Mouse (Mus musculus) hindbrain, embryonic 10.5 days (tissue): ENCODE measurements around the gene Gpr61. TPM values are rescaled to one million over a fixed set of nuclear protein-coding genes. Genes with fewer than 3 reads are reported as not detected.

ENCODE experiments used
- DNase-seq: peaks from one replicate; pipeline ENCODE4 v3.0.0-alpha.2; 2017; ENCODE audit warnings: low spot score
- H3K27ac ChIP-seq: fragments of 300-500 bp; sonication (generic); 2 replicates; pipeline ENCODE4 v1.5.1; 2016; ENCODE audit warnings: mild to moderate bottlenecking, moderate library complexity
- H3K27me3 ChIP-seq: fragments of 300-500 bp; sonication (generic); 2 replicates; pipeline ENCODE4 v1.6.1; 2016; ENCODE audit warnings: mild to moderate bottlenecking; ENCODE audit not compliant: poor library complexity, insufficient read depth, severe bottlenecking
- H3K36me3 ChIP-seq: fragments of 300-500 bp; sonication (generic); 2 replicates; pipeline ENCODE4 v1.6.1; 2016; ENCODE audit warnings: mild to moderate bottlenecking, moderate library complexity
- H3K4me1 ChIP-seq: fragments of 300-500 bp; sonication (generic); replicated peaks from 2 replicates; pipeline ENCODE4 v1.6.1; 2016; ENCODE audit warnings: mild to moderate bottlenecking
- H3K4me3 ChIP-seq: fragments of 300-500 bp; sonication (generic); 2 replicates; pipeline ENCODE4 v1.5.1; 2016; ENCODE audit warnings: mild to moderate bottlenecking, moderate library complexity
- H3K9me3 ChIP-seq: fragments of 300-500 bp; sonication (generic); 2 replicates; pipeline ENCODE4 v1.6.1; 2016; ENCODE audit warnings: mild to moderate bottlenecking, moderate library complexity
- WGBS: fragments of 180-500 bp; shearing (Covaris S2); methylation state at CpG from one replicate; pipeline ENCODE4 v1.1.7; 2016; 5-methylcytosine and 5-hydroxymethylcytosine counted together
- polyA plus RNA-seq: library from polyadenylated mRNA; unstranded; fragments of >200 nt; fragmentation: Nextera tagmentation; extraction: Ambion mirVana; gene quantifications from 2 replicates; pipeline ENCODE4 v1.2.1, GENCODE M21; 2016

Gpr61 gene
- 0.95 and 1.4 TPM in 2 replicates for polyA plus RNA-seq

DNA sequence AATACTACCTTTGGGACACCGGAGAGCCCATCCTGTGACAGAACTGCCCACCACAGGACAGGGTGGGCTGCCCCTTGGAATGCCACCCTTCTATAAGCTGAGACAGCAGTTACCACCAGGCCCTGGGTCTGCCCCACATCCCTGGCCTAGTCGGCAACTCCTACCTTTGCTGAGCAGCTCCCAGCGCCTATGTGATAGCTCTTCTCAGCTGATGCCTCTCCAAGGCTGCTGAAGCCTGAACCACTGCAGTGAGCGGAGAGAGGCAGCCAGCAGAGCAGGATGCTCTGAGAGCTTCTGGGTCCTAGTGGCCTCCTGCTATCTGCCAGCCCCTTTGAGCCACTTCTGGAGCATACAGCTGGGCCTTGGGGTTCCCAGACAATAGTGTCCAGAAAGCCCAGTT, at the start of gene Gpr61:
Gpr61 (minus strand) TSS at position 227 of the 400 bp plus-strand sequence.
- WGBS, result 48% methylated on average over 4 of the region's 4 CpGs
- H3K27ac ChIP-seq, result 0 out of 2 replicates have a peak within 1 kb of the TSS, but pooled peaks have one; percentile 12
- no peaks in the 10 kb centered on the region for H3K9me3 ChIP-seq
- H3K4me1 ChIP-seq, result peaks cover 40% of the 10 kb centered on the region
- no peaks in the 10 kb centered on the region for H3K27me3 ChIP-seq
- DNase-seq, result no peak
- 0 out of 2 replicates have a peak within 1 kb of the TSS, but pooled peaks have one; percentile 3 for H3K4me3 ChIP-seq
- no peaks in the 10 kb centered on the region for H3K36me3 ChIP-seq

DNA sequence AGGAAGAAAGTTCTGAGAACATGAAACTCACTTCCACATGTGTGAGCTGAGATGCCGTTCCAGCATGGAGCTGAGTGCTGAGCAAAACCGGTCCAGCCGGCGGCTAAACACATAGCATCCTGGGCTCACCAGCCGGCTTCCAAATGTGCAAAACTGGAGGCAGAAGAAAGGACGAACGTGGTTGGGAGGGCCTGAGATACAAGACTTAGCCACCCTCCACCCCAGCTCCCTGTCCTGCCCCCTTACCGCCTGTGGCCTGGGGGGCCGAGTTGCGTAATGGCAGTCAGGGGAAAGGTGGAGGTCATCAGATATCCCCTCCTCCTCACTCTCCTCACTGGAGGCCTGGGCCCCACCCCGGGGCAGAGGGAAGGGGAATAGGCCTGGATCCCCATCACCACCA, 49.8 kb upstream of the Gpr61 start:
- Histone ChIP-seq H3K27me3 (no peaks in the 10 kb centered on the region), H3K36me3 (peaks cover 74% of the 10 kb centered on the region), H3K4me1 (peaks cover 53% of the 10 kb centered on the region), H3K9me3 (no peaks in the 10 kb centered on the region), H3K4me3 (no peak overlapping the region), H3K27ac (no peak overlapping the region)
- DNase-seq, result no peak
- 90% methylated on average over 11 of the region's 11 CpGs for WGBS

DNA sequence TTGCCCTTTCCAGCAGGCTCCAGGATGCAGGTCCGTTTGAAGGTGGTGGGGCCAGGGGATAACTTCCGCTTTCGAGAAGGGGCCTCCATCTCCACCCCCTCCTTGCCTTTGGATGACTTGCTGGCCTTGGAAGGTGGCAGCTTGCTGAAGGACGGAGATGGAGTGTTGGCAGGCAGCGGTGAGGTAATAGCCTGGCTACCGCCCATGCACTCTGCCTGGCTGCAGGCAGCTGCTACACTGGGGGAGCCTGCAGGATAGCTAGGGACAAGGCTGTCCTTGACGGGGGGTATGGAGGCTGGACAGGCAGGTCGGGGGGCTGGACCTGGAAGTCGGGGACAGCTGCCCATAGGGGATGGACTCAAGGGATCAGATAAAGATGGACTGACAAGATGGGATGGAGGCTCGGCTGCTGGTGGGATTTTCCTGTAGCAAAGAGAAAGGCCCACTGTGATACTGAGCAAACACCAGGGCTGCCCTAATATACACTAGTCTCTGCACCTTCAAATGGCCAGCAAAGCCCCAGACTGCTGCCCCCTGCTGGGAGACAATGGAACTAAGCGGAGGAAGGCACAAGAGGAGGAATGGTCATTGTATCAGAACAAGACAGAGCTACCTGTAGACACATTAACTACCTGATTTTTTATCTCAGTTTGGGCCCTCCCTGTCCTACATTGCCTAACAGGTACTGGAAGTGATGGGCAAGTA, 49.1 kb upstream of the Gpr61 start:
- H3K4me1 ChIP-seq, result peaks cover 50% of the 10 kb centered on the region
- peaks cover 81% of the 10 kb centered on the region for H3K36me3 ChIP-seq
- H3K27me3 ChIP-seq, result no peaks in the 10 kb centered on the region
- peak; percentile 81 for DNase-seq
- no peaks in the 10 kb centered on the region for H3K9me3 ChIP-seq
- 86% methylated on average over 11 of the region's 11 CpGs for WGBS
- no peak overlapping the region for H3K27ac ChIP-seq
- H3K4me3 ChIP-seq, result no peak overlapping the region

DNA sequence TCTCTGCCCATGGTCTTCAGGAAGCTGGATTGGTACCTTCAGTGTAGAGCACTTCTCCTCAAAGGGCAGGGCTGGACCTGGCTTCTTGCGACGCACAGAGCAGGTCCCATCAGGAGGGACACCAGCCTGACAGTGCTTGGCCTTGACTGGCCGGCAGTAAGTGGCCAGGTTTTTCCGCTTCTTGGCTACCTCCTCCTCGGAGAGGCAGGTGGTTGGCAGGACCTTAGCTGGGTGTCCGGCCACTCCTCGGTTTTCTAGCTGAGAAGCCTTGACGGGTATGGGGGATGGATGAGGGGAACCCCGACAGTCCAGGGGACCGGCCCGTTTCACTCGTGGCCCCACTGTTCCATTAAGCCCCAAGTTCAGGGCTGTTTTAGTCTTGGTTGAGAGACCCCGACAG, 48.5 kb upstream of the Gpr61 start:
- Histone ChIP-seq H3K27me3 (no peaks in the 10 kb centered on the region), H3K4me1 (peaks cover 45% of the 10 kb centered on the region), H3K9me3 (no peaks in the 10 kb centered on the region), H3K27ac (no peak overlapping the region), H3K4me3 (no peak overlapping the region), H3K36me3 (peaks cover 83% of the 10 kb centered on the region)
- WGBS, result 93% methylated on average over 13 of the region's 13 CpGs
- DNase-seq, result no peak

DNA sequence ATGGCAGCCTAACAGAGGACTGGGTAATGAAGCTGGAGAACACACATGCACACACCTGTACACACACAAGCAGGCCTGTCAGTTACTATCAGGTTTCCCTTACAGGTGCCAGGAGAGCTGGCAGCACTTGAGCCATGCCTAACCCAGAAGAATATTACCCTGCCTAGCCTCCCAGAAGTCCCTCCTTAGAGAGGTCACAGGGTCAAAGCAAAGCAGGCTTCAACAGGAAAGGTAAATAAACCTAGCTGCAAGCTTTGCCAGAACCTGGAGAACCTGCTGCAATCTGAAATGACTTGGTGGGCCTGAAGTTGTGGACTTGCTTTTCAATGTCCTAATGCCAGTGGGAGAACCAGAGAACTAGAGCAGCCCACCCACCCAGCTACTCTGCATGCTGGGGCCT, 47.8 kb upstream of the Gpr61 start:
- no peak overlapping the region for H3K4me3 ChIP-seq
- no peak overlapping the region for H3K27ac ChIP-seq
- DNase-seq, result no peak
- no peaks in the 10 kb centered on the region for H3K9me3 ChIP-seq
- peaks cover 46% of the 10 kb centered on the region for H3K4me1 ChIP-seq
- H3K36me3 ChIP-seq, result peaks cover 78% of the 10 kb centered on the region
- no peaks in the 10 kb centered on the region for H3K27me3 ChIP-seq

DNA sequence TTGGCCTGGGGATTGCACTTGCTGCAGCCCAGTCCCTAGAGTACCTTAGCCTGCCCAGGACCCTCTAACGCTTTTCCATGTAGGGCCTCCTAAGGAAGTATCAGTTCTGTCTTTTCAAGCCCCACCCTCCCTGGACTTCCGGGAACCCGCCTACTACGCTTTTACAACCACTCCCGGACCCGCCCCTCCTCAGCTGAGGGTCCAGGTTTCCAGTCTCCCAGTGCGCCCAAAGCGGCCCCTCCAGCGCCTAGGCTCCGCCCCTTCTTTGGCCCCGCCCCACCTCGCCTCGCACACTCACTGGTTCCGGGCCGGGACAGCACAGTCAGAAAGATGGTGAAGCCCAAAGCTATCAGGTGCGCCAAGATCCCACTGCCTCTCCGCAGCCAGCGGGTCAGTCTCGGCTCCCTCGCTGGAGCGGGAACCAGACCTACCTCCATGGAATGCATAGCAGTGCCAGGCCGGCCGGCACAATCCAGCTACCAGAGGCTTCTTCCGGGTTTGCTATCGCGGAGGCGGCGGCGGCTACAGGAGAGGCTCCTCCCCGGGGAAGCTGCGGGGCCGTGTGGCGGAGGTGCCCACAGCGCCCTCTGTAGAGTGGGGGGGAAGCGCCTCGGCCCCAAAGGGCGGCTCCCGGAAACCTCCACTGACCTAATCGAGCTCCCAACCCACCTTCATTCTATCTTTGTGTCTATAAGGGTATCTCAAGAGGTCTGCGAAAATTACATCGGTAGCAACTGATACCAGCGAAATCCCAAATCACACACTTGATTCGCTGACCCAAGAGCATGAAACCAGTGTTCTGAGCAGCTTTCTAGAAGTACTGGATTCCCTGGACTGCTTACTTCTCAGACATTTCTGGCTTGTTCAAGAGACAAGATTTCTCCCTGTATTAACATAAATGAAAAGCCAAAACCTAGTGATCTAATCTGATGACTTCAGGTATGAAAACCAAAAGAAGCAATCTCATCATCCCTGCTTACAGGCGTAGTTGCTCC, 45.9 kb upstream of the Gpr61 start, which contains the start of gene Cyb561d1:
Cyb561d1 (minus strand) TSS at position 884 of the 995 bp plus-strand sequence.
- H3K36me3 ChIP-seq, result peaks cover 59% of the 10 kb centered on the region

DNA sequence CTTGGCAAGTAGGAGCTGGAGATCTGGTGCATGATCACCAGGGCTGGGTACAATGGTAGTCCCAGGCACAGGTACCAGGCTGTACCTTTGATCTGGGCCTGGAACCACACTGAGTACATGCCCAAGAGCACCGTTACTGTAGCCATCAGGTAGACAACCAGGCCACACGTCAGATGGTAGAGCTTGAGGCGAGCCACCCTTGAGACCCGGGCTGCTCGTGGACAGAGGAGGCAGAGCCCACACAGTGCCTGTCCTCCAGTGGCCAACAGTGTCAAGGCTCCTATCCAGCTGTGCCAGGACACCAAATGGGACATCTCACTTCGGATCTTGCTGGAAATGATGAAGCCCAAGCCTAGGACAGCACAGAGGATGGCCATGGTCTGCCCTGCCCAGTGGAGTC, 44.5 kb upstream of the Gpr61 start:
- H3K9me3 ChIP-seq, result no peaks in the 10 kb centered on the region
- H3K27ac ChIP-seq, result 0 out of 2 replicates have a peak overlapping the region, but pooled peaks have one; percentile 93
- H3K36me3 ChIP-seq, result peaks cover 45% of the 10 kb centered on the region
- H3K27me3 ChIP-seq, result no peaks in the 10 kb centered on the region
- WGBS, result 93% methylated on average over 6 of the region's 6 CpGs
- no peak overlapping the region for H3K4me3 ChIP-seq
- DNase-seq, result no peak
- H3K4me1 ChIP-seq, result peaks cover 70% of the 10 kb centered on the region

More for the DNA sequence above, 45.9 kb upstream of the Gpr61 start, which contains the start of gene Cyb561d1:
- Histone ChIP-seq H3K27ac (peak within 1 kb of the TSS; percentile 93), H3K9me3 (no peaks in the 10 kb centered on the region), H3K4me3 (peak within 1 kb of the TSS; percentile 75), H3K27me3 (no peaks in the 10 kb centered on the region), H3K4me1 (peaks cover 65% of the 10 kb centered on the region)
- peak; percentile 94 for DNase-seq
- 3% methylated on average over 44 of the region's 44 CpGs for WGBS

DNA sequence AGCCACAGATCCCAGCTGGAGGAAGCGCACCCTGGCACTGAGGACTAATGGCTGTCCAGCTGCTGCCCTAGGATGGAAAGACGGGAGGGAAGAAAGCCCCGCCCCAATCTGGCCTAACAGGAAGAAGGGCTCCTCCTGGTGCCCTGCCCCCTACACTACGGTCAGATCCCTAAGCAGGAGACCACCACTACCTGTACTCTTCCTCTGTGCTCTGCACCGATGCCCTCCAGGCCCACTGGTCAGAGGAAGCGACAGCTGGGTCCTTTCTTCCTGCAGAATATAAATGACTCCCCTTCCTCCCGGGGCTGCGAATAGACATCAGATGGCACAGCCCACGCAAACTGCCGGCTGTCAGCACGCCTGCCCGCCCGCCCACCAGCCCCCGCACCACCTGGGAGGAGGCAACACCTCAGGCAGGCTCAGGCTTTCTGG, 42.4 kb upstream of the Gpr61 start:
- peaks cover 25% of the 10 kb centered on the region for H3K36me3 ChIP-seq
- peaks cover 56% of the 10 kb centered on the region for H3K4me1 ChIP-seq
- peak overlapping the region; percentile 32 for H3K4me3 ChIP-seq
- peak; percentile 63 for DNase-seq
- WGBS, result 25% methylated on average over 14 of the region's 14 CpGs
- no peaks in the 10 kb centered on the region for H3K9me3 ChIP-seq
- H3K27ac ChIP-seq, result peak overlapping the region; percentile 75
- H3K27me3 ChIP-seq, result no peaks in the 10 kb centered on the region

DNA sequence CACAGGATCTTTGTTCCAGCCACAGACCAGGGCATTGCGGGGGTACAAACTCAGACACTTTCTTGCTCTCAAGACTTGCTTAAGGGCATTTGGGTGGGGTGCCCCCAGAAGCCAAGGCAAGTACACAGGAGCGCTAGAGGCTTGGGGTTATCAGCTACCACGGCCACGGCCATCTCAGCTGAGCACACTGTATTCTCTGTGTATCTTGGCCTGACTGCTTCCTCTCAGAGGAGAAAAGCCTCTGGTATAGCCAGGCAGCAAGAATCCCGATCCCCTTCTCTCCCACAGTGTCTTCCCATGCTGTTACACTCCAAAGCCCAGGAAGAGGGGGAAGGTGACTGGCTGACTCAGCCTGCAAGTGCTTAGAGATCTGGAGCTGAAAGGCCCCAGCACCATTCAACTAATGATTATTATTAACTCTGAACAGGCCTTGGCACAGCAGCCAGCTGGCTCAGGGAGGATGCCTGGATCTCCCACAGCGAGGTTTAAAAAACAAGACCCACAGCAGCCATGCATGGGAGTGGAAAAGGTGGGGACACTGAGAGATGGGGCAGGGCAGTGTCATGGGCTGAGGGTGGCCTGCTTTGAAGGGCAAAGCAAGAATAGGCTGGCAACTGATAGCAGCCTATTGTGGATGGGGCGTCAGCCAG, 41.4 kb upstream of the Gpr61 start:
- Histone ChIP-seq H3K9me3 (no peaks in the 10 kb centered on the region), H3K27me3 (no peaks in the 10 kb centered on the region), H3K27ac (peak overlapping the region; percentile 75), H3K4me3 (no peak overlapping the region), H3K36me3 (peaks cover 16% of the 10 kb centered on the region), H3K4me1 (peaks cover 48% of the 10 kb centered on the region)
- WGBS, result 82% methylated on average over 7 of the region's 7 CpGs
- no peak for DNase-seq

DNA sequence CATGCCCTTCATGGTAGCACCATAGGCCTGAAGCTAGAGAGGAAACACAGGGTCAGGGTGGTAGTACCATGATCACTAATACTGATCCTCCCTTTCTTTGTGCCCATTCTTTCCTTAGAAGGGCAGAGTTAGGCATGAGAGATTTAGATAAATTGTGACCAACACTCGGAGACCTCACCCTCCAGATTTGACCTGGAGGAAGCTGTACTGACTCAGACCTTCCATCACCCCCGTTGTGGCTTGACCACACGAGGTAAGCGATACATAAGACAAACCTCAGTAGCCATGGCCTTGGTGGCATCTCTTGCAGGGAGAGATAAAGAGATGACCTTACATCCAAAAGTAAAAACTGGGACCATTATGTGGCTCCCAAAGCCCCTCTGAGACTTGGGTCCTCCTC, 40.6 kb upstream of the Gpr61 start:
- Histone ChIP-seq H3K4me1 (peaks cover 44% of the 10 kb centered on the region), H3K4me3 (no peak overlapping the region), H3K27me3 (no peaks in the 10 kb centered on the region), H3K9me3 (no peaks in the 10 kb centered on the region), H3K36me3 (peaks cover 16% of the 10 kb centered on the region), H3K27ac (no peak overlapping the region)
- DNase-seq, result no peak
- 83% methylated on average over 4 of the region's 4 CpGs for WGBS

DNA sequence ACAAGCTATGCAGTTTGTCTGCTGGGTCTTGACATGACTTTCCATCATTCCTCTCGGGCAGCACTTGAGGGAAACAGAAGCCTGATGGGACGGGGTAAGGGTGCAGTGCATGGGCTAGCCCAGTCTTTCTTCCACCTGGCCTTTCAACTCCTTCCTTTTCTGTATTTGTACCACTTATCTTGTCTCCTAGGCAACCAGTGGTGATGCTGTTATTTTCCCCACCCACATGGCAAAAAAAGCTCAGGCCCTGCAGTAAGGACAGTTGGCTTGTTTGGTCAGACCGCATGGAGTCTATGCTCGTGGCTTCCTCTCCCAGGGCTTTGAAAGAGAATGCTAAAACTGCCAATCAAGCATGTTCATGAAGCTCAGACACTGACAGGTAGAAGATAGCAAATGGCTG, 39.0 kb upstream of the Gpr61 start:
- peaks cover 39% of the 10 kb centered on the region for H3K4me1 ChIP-seq
- WGBS, result 82% methylated on average over 4 of the region's 4 CpGs
- no peaks in the 10 kb centered on the region; the same call in 1 of the 2 replicates for H3K27me3 ChIP-seq
- H3K4me3 ChIP-seq, result no peak overlapping the region
- H3K36me3 ChIP-seq, result peaks cover 8% of the 10 kb centered on the region
- no peaks in the 10 kb centered on the region for H3K9me3 ChIP-seq
- no peak overlapping the region for H3K27ac ChIP-seq
- no peak for DNase-seq

DNA sequence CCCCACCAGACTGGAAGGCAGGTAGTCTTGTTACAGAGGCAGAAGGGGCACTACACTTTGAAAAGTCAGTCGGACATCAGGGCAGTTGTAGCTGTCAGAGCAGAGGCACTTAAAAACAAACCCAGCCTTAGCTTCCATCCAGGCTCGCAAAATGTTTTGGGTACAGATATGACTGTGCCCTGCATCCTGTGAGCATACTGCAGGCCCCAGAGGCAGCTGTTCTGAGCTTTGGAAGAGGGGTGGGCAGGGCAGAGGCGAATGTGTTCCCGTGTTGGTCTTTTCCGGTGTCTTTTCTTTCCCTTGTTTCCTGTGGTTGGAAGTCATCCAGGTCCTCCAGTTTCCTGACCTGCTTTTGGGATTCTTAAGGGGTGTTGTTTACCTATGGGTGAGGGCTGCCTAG, 35.2 kb upstream of the Gpr61 start:
- H3K4me3 ChIP-seq, result no peak overlapping the region
- H3K27me3 ChIP-seq, result peaks cover 25% of the 10 kb centered on the region
- WGBS, result 78% methylated on average over 5 of the region's 5 CpGs
- H3K27ac ChIP-seq, result peak overlapping the region; percentile 29; the same call in 1 of the 2 replicates
- H3K36me3 ChIP-seq, result peaks cover 12% of the 10 kb centered on the region
- DNase-seq, result no peak
- no peaks in the 10 kb centered on the region for H3K9me3 ChIP-seq
- peaks cover 43% of the 10 kb centered on the region for H3K4me1 ChIP-seq
